Mouse (Mus musculus) megakaryocyte, embryonic 14.5 days (primary cell): ENCODE results near the gene Gm10320. TPM values are rescaled to one million over a fixed set of nuclear protein-coding genes. Genes with fewer than 3 reads are reported as not detected.

ENCODE experiments used
- H3K27me3 ChIP-seq: replicated peaks from 2 replicates; pipeline ENCODE3; 2012; ENCODE audit warnings: inconsistent platforms
- H3K36me3 ChIP-seq: replicated peaks from 2 replicates; pipeline ENCODE3; 2012; ENCODE audit warnings: low read length, inconsistent platforms, mixed read lengths
- H3K4me1 ChIP-seq: 2 replicates; pipeline ENCODE4 v1.6.1; 2012; ENCODE audit warnings: inconsistent platforms
- H3K4me3 ChIP-seq: replicated peaks from 2 replicates; pipeline ENCODE3; 2012; ENCODE audit warnings: moderate library complexity, mild to moderate bottlenecking, inconsistent platforms
- H3K9me3 ChIP-seq: 2 replicates; pipeline ENCODE4 v1.6.1; 2012; ENCODE audit warnings: inconsistent platforms
- FLI1 ChIP-seq: IDR thresholded peaks from 2 replicates; pipeline ENCODE4 v1.6.1; 2012; ENCODE audit warnings: low read length, inconsistent platforms, mixed read lengths
- GATA1 ChIP-seq: IDR thresholded peaks from 3 replicates; pipeline ENCODE4 v1.6.1; 2012; ENCODE audit warnings: mixed read lengths, low read length, inconsistent platforms, borderline replicate concordance
- polyA plus RNA-seq: library from polyadenylated mRNA; stranded (reverse); fragments of >175 nt; gene quantifications from 2 replicates; pipeline ENCODE4 v1.2.3, GENCODE M21; 2012; ENCODE audit warnings: low replicate concordance; ENCODE audit not compliant: insufficient read depth

The Gm10320 gene
- polyA plus RNA-seq, 1 experiment: 5.4 TPM

DNA sequence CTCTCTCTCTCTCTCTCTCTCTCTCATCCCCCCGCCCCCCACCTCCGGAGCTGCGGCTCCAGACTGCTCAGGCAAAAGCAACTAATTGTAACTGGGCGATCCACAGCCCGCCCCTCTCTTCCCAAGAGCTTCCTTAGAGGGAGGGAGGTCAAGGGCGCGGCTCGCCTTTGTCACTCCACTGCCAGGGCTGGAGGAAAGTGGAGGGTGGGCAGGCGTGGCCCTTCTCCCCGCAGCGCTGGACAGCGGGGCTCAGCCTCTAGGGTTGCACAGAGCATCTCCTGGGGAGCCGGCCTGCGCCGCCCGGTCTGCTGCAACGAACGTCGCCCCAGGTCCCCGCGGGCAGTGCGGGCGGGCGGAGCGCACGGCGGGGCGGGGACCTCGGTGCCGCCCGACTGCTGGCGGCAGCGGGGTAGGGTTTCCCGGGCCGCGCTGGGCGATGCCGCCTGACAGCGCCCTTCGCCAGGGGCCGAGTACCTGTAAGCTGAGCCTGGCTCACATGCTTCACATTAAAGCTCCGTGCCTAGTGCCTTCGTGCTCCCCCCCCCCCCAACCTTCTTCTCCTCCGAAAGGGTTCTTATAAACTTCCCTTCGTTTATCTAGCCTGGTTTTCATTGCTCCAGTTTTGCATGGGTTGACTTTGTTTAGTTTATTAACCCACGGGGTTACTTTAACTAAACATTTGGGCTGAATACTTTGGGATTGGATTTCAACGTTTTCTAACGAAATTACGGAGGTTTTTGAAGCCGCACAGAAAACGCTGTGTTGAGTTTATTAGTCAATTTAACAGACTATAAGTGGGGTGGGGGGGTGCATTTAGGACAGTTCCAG, 13.1 kb upstream of the Gm10320 start:
- Histone ChIP-seq H3K9me3 (0 out of 2 replicates have a peak, but pooled peaks cover 3% of the 10 kb centered on the region), H3K36me3 (no peaks in the 10 kb centered on the region), H3K4me1 (peaks cover 25% of the 10 kb centered on the region), H3K4me3 (peak overlapping the region; percentile 87), H3K27me3 (peaks cover 86% of the 10 kb centered on the region)
- TF ChIP-seq GATA1 (no peak), FLI1 (no peak)

DNA sequence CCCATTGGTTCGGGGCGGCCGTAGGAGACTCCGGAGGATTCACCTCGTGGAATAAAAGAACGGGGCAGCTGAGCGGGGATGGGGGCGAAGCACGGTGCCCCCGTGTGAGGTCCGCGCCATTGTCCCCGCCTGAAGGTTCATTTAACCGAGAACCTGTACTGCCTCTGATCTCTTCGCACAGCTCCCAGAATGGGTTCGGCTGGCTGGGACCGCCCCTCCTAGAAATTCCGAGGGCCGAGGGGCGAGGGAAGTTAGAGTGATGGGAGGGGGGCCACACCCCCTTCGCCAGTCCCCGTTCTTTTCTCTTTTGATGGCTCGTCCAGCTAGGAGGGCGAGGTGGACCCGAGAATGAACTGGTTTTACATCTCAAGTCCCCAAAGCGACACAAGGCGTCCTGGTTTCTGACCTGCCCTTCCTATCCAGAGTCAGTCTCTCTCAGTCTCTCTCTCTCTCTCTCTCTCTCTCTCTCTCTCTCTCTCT, 12.4 kb upstream of the Gm10320 start:
- H3K9me3 ChIP-seq: 0 out of 2 replicates have a peak, but pooled peaks cover 3% of the 10 kb centered on the region
- TF ChIP-seq FLI1: no peak
- no peak for TF ChIP-seq GATA1
- no peaks in the 10 kb centered on the region for H3K36me3 ChIP-seq
- H3K4me1 ChIP-seq: peaks cover 25% of the 10 kb centered on the region
- peak overlapping the region; percentile 56 for H3K4me3 ChIP-seq
- peaks cover 91% of the 10 kb centered on the region for H3K27me3 ChIP-seq

DNA sequence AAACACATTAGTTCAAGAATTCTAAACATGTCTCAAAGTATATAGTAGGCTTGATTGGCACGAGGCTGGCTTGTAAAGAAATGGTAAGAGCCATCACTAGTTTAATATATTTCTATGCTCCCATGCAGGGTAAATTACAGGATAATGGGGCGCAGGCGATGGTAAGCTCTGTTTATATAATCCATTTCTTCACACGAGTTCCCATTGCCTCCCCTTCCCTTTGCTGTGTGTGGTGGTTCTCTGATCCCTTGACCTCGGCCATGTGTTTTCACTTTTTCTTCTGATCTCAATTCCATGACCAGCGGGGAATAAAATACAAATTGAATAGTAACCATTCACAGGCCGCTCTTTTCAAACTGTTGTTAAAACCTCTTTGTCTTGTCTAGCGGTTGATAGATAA, 11.8 kb upstream of the Gm10320 start:
- Histone ChIP-seq H3K4me3 (peak overlapping the region; percentile 23), H3K36me3 (no peaks in the 10 kb centered on the region), H3K4me1 (peaks cover 25% of the 10 kb centered on the region), H3K27me3 (peaks cover 96% of the 10 kb centered on the region), H3K9me3 (0 out of 2 replicates have a peak, but pooled peaks cover 3% of the 10 kb centered on the region)
- TF ChIP-seq FLI1 (no peak), GATA1 (no peak)

DNA sequence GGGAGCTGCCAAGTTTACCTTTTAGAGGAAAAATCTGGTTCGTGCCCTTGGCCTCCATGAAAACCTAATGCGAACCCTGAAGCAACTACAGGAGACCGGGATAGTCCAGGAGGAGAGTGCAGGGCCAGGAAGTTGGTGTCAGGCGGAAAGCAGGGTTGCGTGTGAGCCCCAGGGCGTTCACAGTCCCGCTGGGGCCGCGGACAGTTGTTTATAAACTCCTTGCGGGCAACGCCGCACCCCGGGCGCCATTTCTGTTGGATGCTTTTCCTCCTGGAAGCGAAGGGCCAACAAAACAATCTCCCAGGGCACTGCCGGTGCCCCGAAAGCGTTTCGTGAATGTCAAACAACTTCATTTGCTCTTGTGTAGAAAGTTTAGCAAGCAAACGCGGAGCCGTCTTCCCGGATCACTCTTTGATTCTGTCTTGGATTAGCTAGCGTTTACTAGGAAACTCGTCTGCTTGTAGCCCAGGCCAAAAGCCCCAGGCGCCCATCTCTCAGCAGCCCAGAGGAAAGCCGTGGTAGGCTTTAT, 11.1 kb upstream of the Gm10320 start:
- H3K4me3 ChIP-seq: peak overlapping the region; percentile 84
- H3K27me3 ChIP-seq: peaks cover 98% of the 10 kb centered on the region
- TF ChIP-seq GATA1: no peak
- TF ChIP-seq FLI1: no peak

DNA sequence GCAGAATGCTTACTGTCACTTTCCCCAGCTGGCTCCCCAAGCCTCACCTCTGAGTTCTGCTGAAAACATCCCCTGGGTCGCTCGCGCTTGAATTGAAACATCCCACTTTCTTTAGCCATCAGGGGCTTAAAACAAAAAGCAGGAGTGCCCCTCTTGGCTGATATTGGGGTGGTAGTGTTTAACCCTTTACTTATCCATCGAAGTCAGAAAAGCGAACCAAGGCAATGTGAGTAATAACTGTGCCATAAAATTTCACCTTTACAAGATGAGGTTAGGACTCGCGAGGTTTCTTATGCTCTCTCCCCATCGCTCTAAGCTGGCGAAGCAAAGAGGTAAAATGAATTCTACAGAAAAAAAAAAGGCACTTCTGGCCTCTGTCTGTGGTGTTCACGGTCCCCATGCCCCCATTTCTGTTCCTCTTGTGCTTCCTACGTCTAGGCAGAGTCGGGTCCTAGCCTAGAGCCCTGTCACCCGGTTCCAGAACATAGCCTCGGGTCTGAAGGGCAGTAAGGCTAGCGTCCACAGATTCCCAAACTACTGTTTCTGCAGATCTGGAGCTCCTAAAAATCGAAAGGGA, 10.5 kb upstream of the Gm10320 start:
- Histone ChIP-seq H3K36me3 (no peaks in the 10 kb centered on the region), H3K9me3 (0 out of 2 replicates have a peak, but pooled peaks cover 3% of the 10 kb centered on the region), H3K4me1 (peaks cover 25% of the 10 kb centered on the region), H3K27me3 (peaks cover 98% of the 10 kb centered on the region), H3K4me3 (peak overlapping the region; percentile 84)
- TF ChIP-seq GATA1: no peak
- no peak for TF ChIP-seq FLI1

More for the DNA sequence above, 11.1 kb upstream of the Gm10320 start:
- 0 out of 2 replicates have a peak, but pooled peaks cover 3% of the 10 kb centered on the region for H3K9me3 ChIP-seq
- peaks cover 25% of the 10 kb centered on the region for H3K4me1 ChIP-seq
- H3K36me3 ChIP-seq: no peaks in the 10 kb centered on the region

DNA sequence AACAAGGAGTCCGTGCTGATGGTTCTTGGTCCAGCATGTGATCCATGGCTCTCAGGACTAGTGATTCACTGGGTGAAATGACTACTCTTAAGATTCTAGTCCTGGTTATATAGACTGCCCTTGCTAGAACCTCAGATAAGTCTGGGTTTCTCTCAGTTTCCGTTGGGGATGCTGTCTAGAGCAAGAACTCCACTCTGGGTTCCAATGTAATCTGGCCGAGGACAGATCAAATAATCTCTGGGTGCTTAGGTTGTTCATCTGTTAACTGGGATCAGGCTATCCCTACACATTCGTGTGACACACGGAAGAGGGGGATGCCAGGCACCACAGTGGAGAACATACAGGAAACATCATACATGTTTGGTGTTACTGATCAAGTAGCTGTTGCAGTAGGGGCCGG, 9.5 kb upstream of the Gm10320 start:
- Histone ChIP-seq H3K27me3 (peaks cover 94% of the 10 kb centered on the region), H3K4me3 (no peak overlapping the region), H3K4me1 (peaks cover 25% of the 10 kb centered on the region), H3K9me3 (peaks cover 3% of the 10 kb centered on the region; the same call in 1 of the 2 replicates), H3K36me3 (no peaks in the 10 kb centered on the region)
- TF ChIP-seq GATA1 (no peak), FLI1 (no peak)

DNA sequence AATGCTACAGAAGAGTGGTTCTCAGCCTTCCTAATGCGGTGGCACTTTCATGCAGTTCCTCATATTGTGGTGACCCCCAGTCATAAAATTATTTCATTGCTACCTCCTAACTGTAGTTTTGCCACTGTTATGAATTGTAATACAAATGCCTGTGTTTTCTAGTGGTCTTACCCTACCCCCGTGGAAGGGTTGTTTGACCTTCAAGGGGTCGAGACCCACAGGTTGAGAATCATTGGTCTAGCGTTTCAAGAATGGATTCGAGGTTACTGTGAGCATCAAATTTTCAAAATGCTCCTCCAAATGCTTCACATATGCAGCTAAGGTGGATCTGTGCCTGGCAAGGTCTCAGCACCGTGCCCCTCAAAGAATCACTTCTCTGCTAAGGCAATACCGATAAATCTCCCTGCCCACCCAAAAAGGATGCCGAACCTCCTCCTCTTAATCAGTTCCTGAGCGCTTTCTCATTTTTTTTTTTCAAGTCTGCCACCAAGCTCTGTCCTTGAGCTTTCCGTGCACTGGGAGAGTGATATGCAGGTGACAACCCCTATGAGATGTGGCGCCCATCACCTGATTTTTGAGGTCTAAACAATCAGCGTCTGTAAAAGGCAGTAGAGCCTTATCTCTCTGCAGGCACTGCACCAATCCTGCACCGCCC, 8.8 kb upstream of the Gm10320 start:
- no peak overlapping the region for H3K4me3 ChIP-seq
- H3K4me1 ChIP-seq: peaks cover 25% of the 10 kb centered on the region
- H3K27me3 ChIP-seq: peaks cover 87% of the 10 kb centered on the region
- TF ChIP-seq GATA1: no peak
- TF ChIP-seq FLI1: no peak
- peaks cover 6% of the 10 kb centered on the region; the same call in 1 of the 2 replicates for H3K9me3 ChIP-seq
- no peaks in the 10 kb centered on the region for H3K36me3 ChIP-seq

DNA sequence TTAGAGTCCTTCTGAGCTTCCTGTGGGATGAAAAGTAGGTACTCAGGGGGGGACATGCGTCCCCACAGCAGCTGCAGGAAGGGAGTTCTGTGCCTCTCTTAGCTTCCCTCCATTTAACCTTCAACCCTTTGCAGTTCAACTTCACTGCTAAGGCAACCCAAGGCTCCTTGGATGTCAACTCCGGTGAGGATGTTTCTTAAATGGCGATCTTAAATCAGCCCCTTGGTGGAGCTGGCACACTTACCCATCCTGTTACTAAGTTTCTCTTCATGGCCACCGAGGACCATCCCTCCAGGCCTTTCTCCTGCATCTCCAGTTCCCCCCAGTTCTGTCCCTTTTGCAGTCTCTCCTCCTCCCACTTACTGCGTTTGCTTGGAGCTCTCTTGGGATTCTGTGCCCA, 6.8 kb upstream of the Gm10320 start:
- Histone ChIP-seq H3K4me3 (no peak overlapping the region), H3K36me3 (no peaks in the 10 kb centered on the region), H3K9me3 (peaks cover 7% of the 10 kb centered on the region; the same call in 1 of the 2 replicates), H3K4me1 (peaks cover 11% of the 10 kb centered on the region), H3K27me3 (peaks cover 68% of the 10 kb centered on the region)
- TF ChIP-seq FLI1 (no peak), GATA1 (no peak)

DNA sequence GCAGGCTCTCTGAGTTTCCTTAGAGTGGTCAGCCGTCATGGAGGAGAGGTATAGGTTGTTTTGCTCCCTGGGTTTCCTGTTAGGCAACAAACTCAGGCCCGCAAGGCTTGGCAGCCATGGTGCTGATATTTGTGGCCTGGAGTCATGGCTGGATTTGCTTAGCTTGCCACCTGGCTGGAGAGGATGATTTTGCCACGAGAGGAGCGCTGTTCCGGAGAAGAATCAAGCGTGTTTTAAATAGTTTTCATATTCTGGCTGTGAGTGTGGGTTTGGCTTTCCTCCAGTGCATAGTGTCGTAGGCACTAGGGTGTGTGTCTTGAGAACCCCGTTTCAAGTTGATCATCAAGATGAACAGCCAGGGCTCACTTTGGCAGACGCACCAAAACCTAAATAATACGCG, 6.3 kb upstream of the Gm10320 start:
- Histone ChIP-seq H3K9me3 (peaks cover 7% of the 10 kb centered on the region; the same call in 1 of the 2 replicates), H3K27me3 (peaks cover 64% of the 10 kb centered on the region), H3K4me3 (no peak overlapping the region), H3K4me1 (peaks cover 10% of the 10 kb centered on the region), H3K36me3 (no peaks in the 10 kb centered on the region)
- TF ChIP-seq FLI1 (no peak), GATA1 (no peak)
